ENCODE assay signal across 16 mouse cellular contexts in the genomic region with DNA sequence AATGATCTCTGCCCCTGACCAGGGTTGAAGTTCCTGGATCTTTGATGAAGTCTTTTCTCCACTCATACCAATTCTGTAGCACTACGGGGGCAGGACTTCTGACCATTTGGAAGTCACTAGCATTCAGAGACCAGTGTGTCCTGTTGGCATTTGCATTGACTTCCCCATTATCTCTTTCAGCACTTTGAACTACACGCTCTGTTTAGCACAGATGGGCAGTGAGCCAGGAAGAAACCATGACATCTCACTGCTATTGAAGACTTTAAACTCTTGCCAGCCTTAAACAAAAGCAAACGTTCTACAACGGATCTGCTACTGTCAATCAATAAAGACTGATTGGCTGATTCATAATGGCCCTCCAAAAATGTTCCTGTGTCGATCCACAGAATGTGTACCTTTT.
DNase-seq lines count a peak whose midpoint lies in the region; ATAC-seq and TF ChIP-seq lines count a peak whose summit lies in the region.
"Had no signal": no experiment of that assay in that cellular context is flagged by ENCODE, and none has a peak within 500 bp of the region (broad histone marks: within the 10 kb centered on the region; RNA-seq: fewer than 3 reads in every experiment).

No protein-coding gene starts in this region.

- in situ Hi-C loops in CH12.LX (cut with MboI; ENCODE audit: low pct_ligation_motif_present, low pct_unique_long_range_greater_than_20kb, low sequenced_read_pairs): no loop called here

- H3K27me3 ChIP-seq in lung, embryonic 14.5 days (ENCODE audit: insufficient read depth, low read length): no peaks in the 10 kb centered on the region
- H3K27me3 ChIP-seq in lung, postnatal 0 days (replicated peaks; ENCODE audit: insufficient read depth, low read length): no peaks in the 10 kb centered on the region
- H3K27me3 ChIP-seq in CH12.LX (replicated peaks): no peaks in the 10 kb centered on the region
- H3K27me3 ChIP-seq: heart, embryonic 15.5 days; hindbrain, embryonic 15.5 days; midbrain, embryonic 12.5 days; neural tube, embryonic 13.5 days had no signal

- H3K4me2 ChIP-seq in lung, embryonic 14.5 days: no peak overlapping the region
- H3K4me2 ChIP-seq in lung, postnatal 0 days (replicated peaks; ENCODE audit: low read depth, low read length): no peak overlapping the region
- H3K4me2 ChIP-seq in CH12.LX (ENCODE audit: insufficient read depth, low read depth, poor library complexity, severe bottlenecking): no peak overlapping the region
- H3K4me2 ChIP-seq: heart, embryonic 15.5 days; hindbrain, embryonic 15.5 days; midbrain, embryonic 12.5 days; neural tube, embryonic 13.5 days had no signal

- WGBS in lung, embryonic 14.5 days: 33% methylated on average over 5 of the region's 5 CpGs
- 28% methylated on average over 5 of the region's 5 CpGs for WGBS in lung, postnatal 0 days

- no peak overlapping the region for H3K9ac ChIP-seq in lung, embryonic 14.5 days
- no peak overlapping the region for H3K9ac ChIP-seq in lung, postnatal 0 days (replicated peaks; ENCODE audit: low read depth)
- no peak overlapping the region for H3K9ac ChIP-seq in CH12.LX (ENCODE audit: insufficient read depth, low read depth)
- H3K9ac ChIP-seq: heart, embryonic 15.5 days; hindbrain, embryonic 15.5 days; liver, embryonic 14.5 days; midbrain, embryonic 12.5 days; neural tube, embryonic 13.5 days had no signal

- TF ChIP-seq CTCF in lung, embryonic 14.5 days (IDR thresholded peaks at IDR 0.05; ENCODE audit: low read depth): no peak
- no peak for TF ChIP-seq CTCF in lung, postnatal 0 days (IDR thresholded peaks at IDR 0.05)
- TF ChIP-seq CTCF in CH12.LX (conservative IDR thresholded peaks at IDR 0.05 in 1 of 2, IDR thresholded peaks at IDR 0.05 in 1 of 2; ENCODE audit: low read depth in 2 of 2, low read length in 2 of 2): no peak

- H3K9me3 ChIP-seq in lung, embryonic 14.5 days (ENCODE audit: low read depth, low read length): no peaks in the 10 kb centered on the region
- no peaks in the 10 kb centered on the region for H3K9me3 ChIP-seq in lung, postnatal 0 days (ENCODE audit: low read length)
- no peaks in the 10 kb centered on the region for H3K9me3 ChIP-seq in CH12.LX (replicated peaks; ENCODE audit: low read length)
- H3K9me3 ChIP-seq: heart, embryonic 15.5 days; hindbrain, embryonic 15.5 days; midbrain, embryonic 12.5 days; neural tube, embryonic 13.5 days had no signal

- DNase-seq in adrenal gland, adult 2 months: peak; percentile 25
- DNase-seq in adrenal gland, postnatal 4 days (ENCODE audit: low spot score in 2 of 2): no peak
- peak; percentile 16 for DNase-seq in lung, embryonic 14.5 days
- no peak for DNase-seq in lung, postnatal 0 days (ENCODE audit: low spot score)
- peak; percentile 39 for DNase-seq in CH12.LX (ENCODE audit: extremely low read depth)
- DNase-seq in kidney, postnatal 10 days: peak; percentile 43
- no peak for DNase-seq in ovary, adult 18-20 months (ENCODE audit: low spot score)
- DNase-seq in MN1 (ENCODE audit: low spot score): no peak
- DNase-seq: cerebellum, adult 11-12 months; gastrocnemius, postnatal 25 days; right cerebral cortex, postnatal 14 days had no signal

- no peaks in the 10 kb centered on the region for H3K79me2 ChIP-seq in CH12.LX (replicated peaks; ENCODE audit: control insufficient read depth, extremely low read depth, insufficient read depth, poor library complexity, severe bottlenecking)

- TF ChIP-seq EP300 in lung, postnatal 0 days (IDR thresholded peaks at IDR 0.05): no peak
- no peak for TF ChIP-seq EP300 in CH12.LX (IDR thresholded peaks at IDR 0.05; ENCODE audit: low read length)

- TF ChIP-seq POLR2A in CH12.LX (IDR thresholded peaks at IDR 0.05; ENCODE audit: low read depth, low read length): no peak

- no peak for TF ChIP-seq RAD21 in CH12.LX (IDR thresholded peaks at IDR 0.05; ENCODE audit: low read depth, low read length)

- no peaks in the 10 kb centered on the region for H3K4me1 ChIP-seq in lung, embryonic 14.5 days (ENCODE audit: insufficient read depth)
- H3K4me1 ChIP-seq in lung, postnatal 0 days (ENCODE audit: insufficient read depth, low read depth, low read length): no peaks in the 10 kb centered on the region
- H3K4me1 ChIP-seq in CH12.LX (ENCODE audit: control insufficient read depth in 1 of 2, insufficient read depth in 2 of 2): peaks cover 0 to 27% of the 10 kb centered on the region in 2 experiments; a peak in 2 of 4 replicates
- H3K4me1 ChIP-seq: heart, embryonic 15.5 days; hindbrain, embryonic 15.5 days; midbrain, embryonic 12.5 days; neural tube, embryonic 13.5 days had no signal

- no peak overlapping the region for H3K4me3 ChIP-seq in lung, embryonic 14.5 days (ENCODE audit: low read depth, low read length)
- no peak overlapping the region for H3K4me3 ChIP-seq in lung, postnatal 0 days (ENCODE audit: low read depth, low read length)
- no peak overlapping the region for H3K4me3 ChIP-seq in CH12.LX (replicated peaks in 1 of 3; ENCODE audit: low read depth in 2 of 3, low read length in 2 of 3, poor library complexity in 1 of 3)
- H3K4me3 ChIP-seq: heart, embryonic 15.5 days; hindbrain, embryonic 15.5 days; midbrain, embryonic 12.5 days; neural tube, embryonic 13.5 days had no signal

- H3K27ac ChIP-seq in lung, embryonic 14.5 days (ENCODE audit: low read depth): no peak overlapping the region
- no peak overlapping the region for H3K27ac ChIP-seq in lung, postnatal 0 days (ENCODE audit: low read length)
- H3K27ac ChIP-seq in CH12.LX (ENCODE audit: insufficient read depth, low read depth): no peak overlapping the region
- H3K27ac ChIP-seq: heart, embryonic 15.5 days; hindbrain, embryonic 15.5 days; liver, embryonic 14.5 days; midbrain, embryonic 12.5 days; neural tube, embryonic 13.5 days had no signal

- ATAC-seq in lung, embryonic 14.5 days (ENCODE audit: insufficient read depth): no peak
- ATAC-seq in lung, postnatal 0 days: no peak

- H3K36me3 ChIP-seq in lung, embryonic 14.5 days (ENCODE audit: insufficient read depth): no peaks in the 10 kb centered on the region
- no peaks in the 10 kb centered on the region for H3K36me3 ChIP-seq in lung, postnatal 0 days (ENCODE audit: insufficient read depth, low read length)
- no peaks in the 10 kb centered on the region for H3K36me3 ChIP-seq in CH12.LX (replicated peaks in 1 of 2; ENCODE audit: control insufficient read depth in 1 of 2, insufficient read depth in 1 of 2, low read length in 1 of 2)
- H3K36me3 ChIP-seq: heart, embryonic 15.5 days; hindbrain, embryonic 15.5 days; midbrain, embryonic 12.5 days; neural tube, embryonic 13.5 days had no signal

- dilution Hi-C loops in CH12.LX (cut with MboI; ENCODE audit: extremely low pct_ligation_motif_present, extremely low pct_unique_long_range_greater_than_20kb, low sequenced_read_pairs): no loop called here

TF ChIP-seq in CH12.LX, 34 proteins besides CTCF, POLR2A, EP300 and RAD21:
- TF ChIP-seq MXI1 (IDR thresholded peaks at IDR 0.05; ENCODE audit: low read depth, low read length) (no peak), MEF2A (IDR thresholded peaks at IDR 0.05; ENCODE audit: borderline replicate concordance, low read depth, low read length) (no peak), CHD2 (IDR thresholded peaks at IDR 0.05; ENCODE audit: low read length) (no peak), USF1 (IDR thresholded peaks at IDR 0.05; ENCODE audit: low read depth, low read length) (no peak), NRF1 (IDR thresholded peaks at IDR 0.05; ENCODE audit: low read depth, low read length) (no peak), CHD1 (IDR thresholded peaks at IDR 0.05; ENCODE audit: low read depth, low read length) (no peak), HCFC1 (IDR thresholded peaks at IDR 0.05; ENCODE audit: low read depth, low read length) (no peak), UBTF (IDR thresholded peaks at IDR 0.05; ENCODE audit: low read depth, low read length) (no peak), TBP (conservative IDR thresholded peaks at IDR 0.05; ENCODE audit: low read depth, low read length) (no peak), MYC (IDR thresholded peaks at IDR 0.05; ENCODE audit: low read depth, low read length) (no peak), SIN3A (IDR thresholded peaks at IDR 0.05; ENCODE audit: low read length) (no peak), RCOR1 (conservative IDR thresholded peaks at IDR 0.05; ENCODE audit: low read depth, low read length) (no peak), ELF1 (IDR thresholded peaks at IDR 0.05; ENCODE audit: low read depth, low read length) (no peak), ZKSCAN1 (IDR thresholded peaks at IDR 0.05; ENCODE audit: borderline replicate concordance, low read depth, low read length) (no peak), JUN (IDR thresholded peaks at IDR 0.05; ENCODE audit: insufficient read depth, low read depth, low read length) (no peak), E2F4 (IDR thresholded peaks at IDR 0.05; ENCODE audit: insufficient replicate concordance, low read depth, low read length) (no peak), JUND (conservative IDR thresholded peaks at IDR 0.05; ENCODE audit: low read depth, low read length) (no peak), GABPA (IDR thresholded peaks at IDR 0.05; ENCODE audit: insufficient replicate concordance, low read depth, low read length) (no peak), TCF12 (IDR thresholded peaks at IDR 0.05; ENCODE audit: low read depth, low read length) (no peak)
TF ChIP-seq in CH12.LX: peak in this region for 0.

Comparison
In these comparisons a context has a peak if more than half of its experiments do, and no peak if none do; other contexts are left out.
1. DNase-seq: peak in adrenal gland, adult 2 months (single experiment), lung, embryonic 14.5 days (single experiment), CH12.LX (single experiment) and kidney, postnatal 10 days (single experiment); none in adrenal gland, postnatal 4 days (0 of 2), lung, postnatal 0 days (single experiment), ovary, adult 18-20 months (single experiment) and MN1 (single experiment).